Mouse (Mus musculus) kidney, postnatal 0 days (tissue): ENCODE data around the gene Lrfn1. TPM values are rescaled to one million over a fixed set of nuclear protein-coding genes. Genes with fewer than 3 reads are reported as not detected.

Source experiments
- ATAC-seq: fragments of 200-750 bp; cut with Nextera tagmentation; replicated peaks from 2 replicates; pipeline ENCODE4 v1.8.0; 2017; ENCODE audit warnings: low read depth, moderate number of reproducible peaks, moderate TSS enrichment, moderate library complexity; ENCODE audit not compliant: low FRiP score
- DNase-seq: peaks from one replicate; pipeline ENCODE4 v3.0.0-alpha.2; 2016; ENCODE audit warnings: low spot score
- H3K27ac ChIP-seq: fragments of 300-500 bp; sonication (generic); 2 replicates; pipeline ENCODE4 v1.5.1; 2014; ENCODE audit warnings: mild to moderate bottlenecking
- H3K27me3 ChIP-seq: fragments of 300-500 bp; sonication (generic); 2 replicates; pipeline ENCODE4 v1.6.1; 2014; ENCODE audit warnings: low read length, mixed read lengths; ENCODE audit not compliant: insufficient read depth
- H3K36me3 ChIP-seq: fragments of 300-500 bp; sonication (generic); 2 replicates; pipeline ENCODE4 v1.6.1; 2014; ENCODE audit warnings: low read length, mixed read lengths; ENCODE audit not compliant: insufficient read depth
- H3K4me1 ChIP-seq: fragments of 300-500 bp; sonication (generic); replicated peaks from 2 replicates; pipeline ENCODE4 v1.6.1; 2014; ENCODE audit warnings: antibody characterized with exemption, low read length, mixed read lengths; ENCODE audit not compliant: insufficient read depth
- H3K4me2 ChIP-seq: fragments of 300-500 bp; sonication (generic); 2 replicates; pipeline ENCODE4 v1.6.1; 2014; ENCODE audit warnings: mild to moderate bottlenecking, low read length, moderate library complexity, mixed read lengths
- H3K4me3 ChIP-seq: fragments of 300-500 bp; sonication (generic); replicated peaks from 2 replicates; pipeline ENCODE4 v1.5.1; 2014; ENCODE audit warnings: low read depth, low read length
- H3K9ac ChIP-seq: fragments of 300-500 bp; sonication (generic); 2 replicates; pipeline ENCODE4 v1.6.1; 2014; ENCODE audit warnings: low read depth, low read length
- H3K9me3 ChIP-seq: fragments of 300-500 bp; sonication (generic); replicated peaks from 2 replicates; pipeline ENCODE4 v1.6.1; 2016; ENCODE audit warnings: low read length, inconsistent platforms, mixed read lengths
- CTCF ChIP-seq: IDR thresholded peaks from 2 replicates; pipeline ENCODE4 v1.5.1; 2016; ENCODE audit warnings: antibody characterized with exemption, low read depth, mild to moderate bottlenecking, moderate library complexity
- WGBS: fragments of 180-500 bp; shearing (Covaris S2); extraction: QIAGEN DNeasy Blood & Tissue Kit; methylation state at CpG from one replicate; pipeline ENCODE4 v1.1.7; 2014; 5-methylcytosine and 5-hydroxymethylcytosine counted together
- polyA plus RNA-seq: library from polyadenylated mRNA; unstranded; fragments of >200 nt; fragmentation: Nextera tagmentation; extraction: Ambion mirVana; gene quantifications from 2 replicates; pipeline ENCODE4 v1.2.1, GENCODE M21; 2015

The Lrfn1 gene
- polyA plus RNA-seq, 1 experiment from 2014 or later = 2.8 TPM

DNA sequence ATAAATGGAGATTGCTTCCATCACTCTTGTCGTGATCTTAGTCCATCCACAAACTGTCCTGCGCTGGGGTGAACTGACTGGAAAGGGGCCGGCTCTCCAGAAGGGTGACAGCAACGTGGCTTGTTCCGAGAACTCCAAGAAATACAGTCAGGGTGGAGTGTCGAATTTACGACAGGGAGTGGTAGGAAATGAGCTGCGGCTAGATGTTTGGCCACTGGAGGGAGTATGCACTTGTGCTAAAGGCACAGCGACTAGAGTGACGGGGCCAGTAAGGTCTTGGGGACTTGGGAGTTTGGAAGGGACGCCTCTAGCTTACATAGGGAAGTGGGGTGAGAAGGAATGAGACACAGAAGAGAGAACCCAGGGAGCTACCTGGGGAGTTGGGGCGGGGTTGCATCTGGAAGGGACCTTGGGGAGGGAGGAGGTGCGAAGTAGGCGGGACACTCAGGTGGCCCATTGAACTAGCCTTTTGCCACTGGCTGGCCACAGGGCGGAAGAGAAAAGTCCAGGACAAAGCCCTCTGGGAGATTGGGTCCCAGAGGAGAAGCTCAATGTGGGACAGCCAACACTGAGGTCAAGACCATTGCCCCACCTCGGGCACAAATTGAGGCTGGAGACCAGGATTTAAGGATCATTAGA lies 14.7 kb upstream of the Lrfn1 start, which contains the start of gene Gmfg:
Gene Gmfg, plus strand, starts transcription at position 516 of the 639 bp plus-strand sequence.
- no peaks in the 10 kb centered on the region for H3K9me3 ChIP-seq
- H3K27ac ChIP-seq = peak within 1 kb of the TSS; percentile 74
- DNase-seq = peak; percentile 96
- peak; percentile 50 for ATAC-seq
- no peaks in the 10 kb centered on the region for H3K27me3 ChIP-seq
- TF ChIP-seq CTCF = peak; percentile 84
- H3K9ac ChIP-seq = peak within 1 kb of the TSS; percentile 55
- peak within 1 kb of the TSS; percentile 62 for H3K4me2 ChIP-seq
- peaks cover 10% of the 10 kb centered on the region for H3K4me1 ChIP-seq
- H3K4me3 ChIP-seq = peak within 1 kb of the TSS; percentile 73
- WGBS = 3% methylated on average over 16 of the region's 16 CpGs
- 0 out of 2 replicates have a peak, but pooled peaks cover 4% of the 10 kb centered on the region for H3K36me3 ChIP-seq

DNA sequence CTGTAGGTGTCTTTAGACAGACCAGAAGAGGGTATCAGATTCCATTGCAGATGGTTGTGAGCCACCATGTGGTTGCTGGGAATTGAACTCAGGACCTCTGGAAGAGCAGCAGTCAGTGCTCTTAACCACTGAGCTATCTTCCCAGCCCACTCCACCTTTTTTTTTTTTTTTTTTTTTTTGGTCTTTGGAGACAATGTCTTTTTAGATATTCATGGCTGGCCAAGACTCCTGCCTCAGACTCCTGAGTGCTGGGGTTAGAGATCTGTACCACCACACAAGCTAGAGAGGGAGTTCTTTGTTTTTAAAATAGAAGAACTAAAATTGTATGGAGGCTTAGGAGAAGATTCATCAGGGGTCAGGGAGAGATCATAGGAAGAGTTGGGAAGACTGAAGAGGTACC lies 13.8 kb upstream of the Lrfn1 start:
- Histone ChIP-seq H3K9ac (no peak overlapping the region), H3K27ac (no peak overlapping the region), H3K4me1 (peaks cover 9% of the 10 kb centered on the region), H3K27me3 (no peaks in the 10 kb centered on the region), H3K36me3 (0 out of 2 replicates have a peak, but pooled peaks cover 4% of the 10 kb centered on the region), H3K4me2 (no peak overlapping the region), H3K4me3 (no peak overlapping the region), H3K9me3 (no peaks in the 10 kb centered on the region)
- ATAC-seq = no peak
- DNase-seq = no peak
- TF ChIP-seq CTCF = no peak

DNA sequence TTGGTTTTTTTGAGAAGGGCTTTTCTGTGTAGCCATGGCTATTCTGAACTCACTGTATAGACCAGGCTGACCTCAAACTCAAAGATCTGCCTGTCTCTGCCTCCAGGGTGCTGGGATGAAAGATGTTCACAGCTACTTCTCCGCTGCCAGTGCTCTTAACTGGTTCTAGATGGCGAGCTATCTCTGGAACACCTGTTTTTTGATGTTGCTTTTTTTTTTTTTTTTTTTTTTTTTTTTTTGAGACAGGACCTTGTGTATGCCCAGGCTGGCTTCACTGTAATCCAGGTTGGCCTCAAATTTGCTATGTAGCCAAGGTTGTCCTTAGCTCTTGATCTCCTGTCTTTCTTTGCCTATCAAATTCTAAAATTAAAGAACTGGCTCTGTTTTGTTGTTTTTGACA lies 13.0 kb upstream of the Lrfn1 start:
- H3K4me1 ChIP-seq = peaks cover 7% of the 10 kb centered on the region
- no peak overlapping the region for H3K9ac ChIP-seq
- no peak for TF ChIP-seq CTCF
- no peaks in the 10 kb centered on the region for H3K9me3 ChIP-seq
- H3K4me3 ChIP-seq = no peak overlapping the region
- DNase-seq = no peak
- H3K27me3 ChIP-seq = no peaks in the 10 kb centered on the region
- H3K4me2 ChIP-seq = no peak overlapping the region
- no peak for ATAC-seq
- WGBS = 84% methylated on average over 2 of the region's 2 CpGs
- H3K27ac ChIP-seq = no peak overlapping the region
- no peaks in the 10 kb centered on the region for H3K36me3 ChIP-seq

DNA sequence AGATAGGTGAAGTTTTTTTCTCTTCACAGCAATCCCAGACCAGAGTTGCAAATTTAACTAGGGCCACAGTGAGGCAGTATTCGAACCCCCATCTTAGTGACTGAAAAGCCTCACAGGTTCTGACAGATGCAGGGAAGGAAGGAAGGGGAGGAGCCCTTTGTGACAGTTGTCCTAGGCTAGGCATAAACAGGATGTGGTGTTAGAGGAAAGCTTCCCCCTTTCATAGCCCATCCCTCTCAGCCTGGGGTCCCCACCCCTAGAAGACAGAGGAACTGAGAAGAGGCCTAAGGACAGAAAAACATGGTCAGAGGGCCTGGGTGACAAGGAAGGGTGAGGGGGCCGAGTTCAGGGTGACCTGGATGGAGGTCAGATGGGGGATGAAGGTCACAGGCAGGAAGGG lies 11.0 kb upstream of the Lrfn1 start:
- H3K4me2 ChIP-seq = no peak overlapping the region
- H3K4me1 ChIP-seq = no peaks in the 10 kb centered on the region
- H3K27me3 ChIP-seq = no peaks in the 10 kb centered on the region
- 41% methylated on average over 2 of the region's 2 CpGs for WGBS
- no peak overlapping the region for H3K9ac ChIP-seq
- TF ChIP-seq CTCF = peak; percentile 15; the same call in 1 of the 2 replicates
- DNase-seq = peak; percentile 50
- H3K27ac ChIP-seq = peak overlapping the region; percentile 58; the same call in 1 of the 2 replicates
- ATAC-seq = no peak
- no peaks in the 10 kb centered on the region for H3K36me3 ChIP-seq
- H3K9me3 ChIP-seq = no peaks in the 10 kb centered on the region
- no peak overlapping the region for H3K4me3 ChIP-seq

DNA sequence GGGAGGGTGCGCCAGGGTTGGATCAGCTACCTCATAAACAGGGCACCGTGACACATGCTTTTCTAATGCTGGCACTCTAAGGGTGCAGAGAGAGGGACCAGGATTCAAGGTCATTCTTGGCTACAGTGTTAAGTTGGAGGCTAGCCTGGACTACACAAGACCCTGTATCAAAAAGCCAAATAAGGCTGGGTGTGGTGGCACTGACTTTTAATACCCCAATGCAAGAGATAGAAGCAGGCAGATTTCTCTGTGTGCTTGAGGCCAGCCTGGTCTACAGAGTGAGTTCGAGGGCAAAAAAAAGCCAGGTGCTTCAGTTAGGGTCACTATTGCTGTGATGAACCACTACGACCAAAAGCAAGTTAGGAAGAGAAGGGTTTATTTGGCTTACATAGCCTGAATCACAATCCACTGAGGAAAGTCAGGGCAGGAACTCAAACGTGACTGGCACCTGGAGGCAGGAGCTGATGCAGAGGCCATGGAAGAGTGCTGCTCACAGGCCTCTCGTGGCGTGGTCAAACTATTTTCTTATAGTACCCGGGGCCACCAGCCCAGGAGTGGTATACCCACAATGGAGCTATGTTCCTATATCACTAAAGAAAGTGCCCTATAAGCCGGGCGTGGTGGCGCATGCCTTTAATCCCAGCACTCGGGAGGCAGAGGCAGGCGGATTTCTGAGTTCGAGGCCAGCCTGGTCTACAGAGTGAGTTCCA lies 9.8 kb upstream of the Lrfn1 start:
- H3K36me3 ChIP-seq = no peaks in the 10 kb centered on the region
- WGBS = 83% methylated on average over 13 of the region's 14 CpGs
- H3K27ac ChIP-seq = no peak overlapping the region
- no peak overlapping the region for H3K9ac ChIP-seq
- H3K4me2 ChIP-seq = no peak overlapping the region
- H3K9me3 ChIP-seq = no peaks in the 10 kb centered on the region
- no peaks in the 10 kb centered on the region for H3K27me3 ChIP-seq
- H3K4me3 ChIP-seq = no peak overlapping the region
- TF ChIP-seq CTCF = no peak
- no peaks in the 10 kb centered on the region for H3K4me1 ChIP-seq
- ATAC-seq (no peak), DNase-seq (no peak)

DNA sequence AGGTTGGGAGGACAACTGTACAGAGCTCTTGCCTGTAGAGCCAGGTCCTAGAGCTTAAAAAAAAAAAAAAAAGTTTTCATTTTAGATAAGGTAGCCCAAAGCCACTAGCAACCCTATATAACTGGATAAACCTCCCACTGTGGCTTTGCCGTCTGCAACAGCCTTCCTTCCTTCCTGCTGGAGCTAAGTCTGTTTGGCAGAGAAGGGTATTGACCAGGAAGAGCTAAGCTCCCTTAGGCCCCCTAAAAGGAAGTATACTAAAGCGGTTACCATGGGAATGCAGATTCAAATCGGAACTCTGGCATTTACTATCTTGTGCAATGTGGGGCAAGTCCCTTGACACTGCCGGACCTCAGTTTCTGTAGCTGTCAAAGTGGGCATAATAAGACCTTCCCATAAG lies 9.1 kb upstream of the Lrfn1 start:
- WGBS = 44% methylated on average over 4 of the region's 4 CpGs
- no peak overlapping the region for H3K4me2 ChIP-seq
- no peaks in the 10 kb centered on the region for H3K4me1 ChIP-seq
- DNase-seq = peak; percentile 69
- H3K36me3 ChIP-seq = no peaks in the 10 kb centered on the region
- H3K27me3 ChIP-seq = no peaks in the 10 kb centered on the region
- no peaks in the 10 kb centered on the region for H3K9me3 ChIP-seq
- H3K27ac ChIP-seq = no peak overlapping the region
- ATAC-seq = no peak
- no peak overlapping the region for H3K4me3 ChIP-seq
- H3K9ac ChIP-seq = no peak overlapping the region
- TF ChIP-seq CTCF = no peak
